Mouse (Mus musculus) forebrain, embryonic 11.5 days (tissue): ENCODE measurements around the gene Ptx3. TPM values are rescaled to one million over a fixed set of nuclear protein-coding genes. Genes with fewer than 3 reads are reported as not detected.

Experiments used
- polyA plus RNA-seq: library from polyadenylated mRNA; unstranded; fragments of >200 nt; fragmentation: Nextera tagmentation; extraction: Ambion mirVana; gene quantifications from 2 replicates; pipeline ENCODE4 v1.2.1, GENCODE M21; 2014

Gene Ptx3
- polyA plus RNA-seq, 1 experiment from 2014 or later = 40.7 TPM

Other genes starting within 250 kb of the Ptx3 start
- 17.7 and 23.2 TPM in 2 replicates for gene Veph1, start 76.9 kb downstream of the Ptx3 start, polyA plus RNA-seq